Mouse (Mus musculus): ENCODE data around the gene Gigyf1.

DNA sequence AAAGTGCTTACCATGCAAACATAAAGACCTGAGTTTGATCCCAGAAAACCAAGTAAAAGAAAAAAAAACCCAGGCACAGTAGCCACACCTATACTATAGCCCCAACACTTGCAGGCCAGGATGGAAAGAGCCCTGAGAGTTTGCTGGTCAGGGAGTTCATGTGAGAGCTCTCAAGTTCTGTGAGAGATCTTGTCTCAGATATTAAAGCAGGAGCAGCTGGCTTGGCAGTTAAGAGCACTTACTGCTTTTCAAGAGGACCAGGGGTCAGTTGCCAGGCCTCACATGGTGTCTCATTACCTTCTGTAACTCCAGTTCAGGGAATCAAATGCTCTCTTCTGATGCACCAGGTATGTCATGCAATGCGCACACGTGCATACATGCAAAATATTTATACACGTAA is 16.4 kb downstream of the Gigyf1 start:
- TF ChIP-seq TAL1 (IDR thresholded peaks at IDR 0.05; ENCODE audit: low read length) (no peak), GATA1 (IDR thresholded peaks at IDR 0.05; ENCODE audit: low read length) (no peak)
